Mouse (Mus musculus) neural tube, embryonic 11.5 days (tissue): ENCODE measurements around the gene Arsb. TPM values are rescaled to one million over a fixed set of nuclear protein-coding genes. Genes with fewer than 3 reads are reported as not detected.

Experiments
- ATAC-seq: fragments of 200-750 bp; cut with Nextera tagmentation; 2 replicates; pipeline ENCODE4 v1.8.0; 2017; ENCODE audit warnings: moderate number of reproducible peaks, mild to moderate bottlenecking, moderate TSS enrichment, moderate library complexity; ENCODE audit not compliant: insufficient read depth, low FRiP score, low TSS enrichment
- DNase-seq: peaks from one replicate; pipeline ENCODE4 v3.0.0-alpha.2; 2015; ENCODE audit warnings: low spot score
- H3K27ac ChIP-seq: fragments of 300-500 bp; sonication (generic); 2 replicates; pipeline ENCODE4 v1.5.1; 2014; ENCODE audit warnings: low read depth, mild to moderate bottlenecking, low read length
- H3K27me3 ChIP-seq: fragments of 300-500 bp; sonication (generic); 2 replicates; pipeline ENCODE4 v1.6.1; 2014; ENCODE audit warnings: mild to moderate bottlenecking, low read length, mixed read lengths; ENCODE audit not compliant: control insufficient read depth, insufficient read depth
- H3K36me3 ChIP-seq: fragments of 300-500 bp; sonication (generic); 2 replicates; pipeline ENCODE4 v1.6.1; 2014; ENCODE audit warnings: mild to moderate bottlenecking, low read length, moderate library complexity, mixed read lengths; ENCODE audit not compliant: control insufficient read depth, insufficient read depth
- H3K4me1 ChIP-seq: fragments of 300-500 bp; sonication (generic); 2 replicates; pipeline ENCODE4 v1.6.1; 2014; ENCODE audit warnings: low read length, mixed read lengths; ENCODE audit not compliant: control insufficient read depth, insufficient read depth
- H3K4me2 ChIP-seq: fragments of 300-500 bp; sonication (generic); 2 replicates; pipeline ENCODE4 v1.6.1; 2014; ENCODE audit warnings: low read depth, mild to moderate bottlenecking, moderate library complexity
- H3K4me3 ChIP-seq: fragments of 300-500 bp; sonication (generic); 2 replicates; pipeline ENCODE4 v1.5.1; 2014; ENCODE audit warnings: low read depth, low read length
- H3K9ac ChIP-seq: fragments of 300-500 bp; sonication (generic); 2 replicates; pipeline ENCODE4 v1.6.1; 2014; ENCODE audit warnings: mild to moderate bottlenecking, low read length
- H3K9me3 ChIP-seq: fragments of 300-500 bp; sonication (generic); 2 replicates; pipeline ENCODE4 v1.6.1; 2016; ENCODE audit warnings: low read length; ENCODE audit not compliant: control insufficient read depth
- WGBS: fragments of 180-500 bp; shearing (Covaris S2); extraction: QIAGEN DNeasy Blood & Tissue Kit; methylation state at CpG from one replicate; pipeline ENCODE4 v1.1.7; 2014; 5-methylcytosine and 5-hydroxymethylcytosine counted together
- polyA plus RNA-seq: library from polyadenylated mRNA; unstranded; fragments of >200 nt; fragmentation: Nextera tagmentation; extraction: Ambion mirVana; gene quantifications from 2 replicates; pipeline ENCODE4 v1.2.1, GENCODE M21; 2014

Arsb gene
- polyA plus RNA-seq, 1 experiment from 2014 or later: 7.3 TPM

DNA sequence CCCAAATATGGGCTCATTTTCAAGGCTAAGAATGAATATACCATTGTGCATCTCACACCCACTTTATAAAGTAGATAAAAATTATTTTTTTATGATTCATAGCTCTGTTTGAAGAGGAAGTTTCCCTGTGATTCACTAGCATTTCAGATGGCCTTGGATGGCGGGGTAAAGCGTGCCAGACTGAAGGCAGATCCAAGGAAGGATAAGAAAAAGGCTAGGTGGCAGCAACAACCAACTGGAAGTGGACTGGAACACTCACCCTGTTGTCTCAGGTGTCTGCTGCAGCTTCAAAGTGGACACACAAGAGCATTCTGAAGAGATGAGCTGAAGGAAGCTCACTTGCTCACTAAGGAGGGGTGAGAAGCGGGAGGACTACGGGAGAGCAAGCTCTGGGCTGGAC, 181.0 kb downstream of the Arsb start:
- no peaks in the 10 kb centered on the region for H3K9me3 ChIP-seq
- DNase-seq: no peak
- H3K27ac ChIP-seq: no peak overlapping the region
- H3K27me3 ChIP-seq: no peaks in the 10 kb centered on the region
- no peak for ATAC-seq
- no peaks in the 10 kb centered on the region for H3K4me1 ChIP-seq
- H3K36me3 ChIP-seq: no peaks in the 10 kb centered on the region
- no peak overlapping the region for H3K9ac ChIP-seq
- 96% methylated on average over 4 of the region's 4 CpGs for WGBS
- H3K4me3 ChIP-seq: no peak overlapping the region
- no peak overlapping the region for H3K4me2 ChIP-seq

- no peak overlapping the region for H3K4me2 ChIP-seq
- ATAC-seq: no peak
- no peak for DNase-seq
- no peaks in the 10 kb centered on the region for H3K36me3 ChIP-seq
- 88% methylated on average over 8 of the region's 8 CpGs for WGBS
- H3K27ac ChIP-seq: no peak overlapping the region
- no peaks in the 10 kb centered on the region for H3K4me1 ChIP-seq
- H3K9me3 ChIP-seq: no peaks in the 10 kb centered on the region
- no peak overlapping the region for H3K9ac ChIP-seq
- no peak overlapping the region for H3K4me3 ChIP-seq
- H3K27me3 ChIP-seq: no peaks in the 10 kb centered on the region
Measured at GRCm38 (mm10) chr13:93957907-93958306, 186.5 kb downstream of the Arsb start.

DNA sequence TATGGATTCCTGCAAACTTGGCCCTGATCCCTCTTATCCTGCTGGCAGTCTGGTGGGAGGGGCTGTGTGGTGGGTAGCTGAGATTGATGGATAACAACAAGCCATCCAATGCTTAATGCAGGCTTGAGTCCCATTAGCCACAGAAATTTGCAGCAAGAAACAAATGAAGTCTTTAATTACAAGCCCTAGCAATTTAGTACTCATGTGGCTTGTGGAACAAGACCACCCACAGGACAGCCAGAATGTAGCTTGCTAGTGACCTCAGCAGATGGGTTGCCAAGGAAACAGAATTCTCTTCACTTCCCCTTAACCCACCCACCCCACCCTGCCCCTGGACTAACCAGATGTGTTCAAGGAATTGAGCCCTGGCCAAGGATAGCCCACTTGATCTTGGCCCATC, 194.8 kb downstream of the Arsb start:
- no peak for DNase-seq

GRCm38 (mm10) chr13:93967138-93967537, 195.7 kb downstream of the Arsb start:
- Histone ChIP-seq H3K27me3 (no peaks in the 10 kb centered on the region), H3K4me1 (no peaks in the 10 kb centered on the region), H3K9me3 (no peaks in the 10 kb centered on the region), H3K4me3 (no peak overlapping the region), H3K4me2 (no peak overlapping the region), H3K9ac (no peak overlapping the region), H3K36me3 (no peaks in the 10 kb centered on the region), H3K27ac (no peak overlapping the region)
- WGBS: 55% methylated on average over 9 of the region's 9 CpGs
- DNase-seq: no peak
- no peak for ATAC-seq

More for the DNA sequence above, 194.8 kb downstream of the Arsb start:
- no peak for ATAC-seq
- Histone ChIP-seq H3K4me1 (no peaks in the 10 kb centered on the region), H3K27me3 (no peaks in the 10 kb centered on the region), H3K4me3 (no peak overlapping the region), H3K36me3 (no peaks in the 10 kb centered on the region), H3K4me2 (no peak overlapping the region), H3K9ac (no peak overlapping the region), H3K27ac (no peak overlapping the region), H3K9me3 (no peaks in the 10 kb centered on the region)

DNA sequence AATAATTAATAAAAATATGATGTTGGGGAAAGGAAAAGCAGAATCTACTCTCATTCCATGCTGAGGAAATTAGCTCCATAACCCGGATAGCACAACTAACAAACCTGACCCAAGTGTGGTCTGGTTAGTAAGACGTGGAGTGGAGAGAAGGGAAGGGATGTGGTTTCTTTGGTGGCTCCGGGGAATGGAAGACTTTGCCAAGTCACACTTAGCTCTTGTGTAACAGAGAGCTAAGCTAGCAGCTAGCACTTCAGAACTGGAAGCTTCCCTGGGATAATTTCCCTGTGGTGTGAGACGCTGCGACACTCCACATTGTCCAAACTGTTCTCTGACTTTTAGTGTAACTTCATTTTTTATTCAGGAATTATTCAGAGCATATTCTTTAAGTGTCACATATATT, 198.7 kb downstream of the Arsb start:
- H3K27me3 ChIP-seq: no peaks in the 10 kb centered on the region
- DNase-seq: no peak
- no peak overlapping the region for H3K27ac ChIP-seq
- no peak for ATAC-seq
- no peaks in the 10 kb centered on the region for H3K9me3 ChIP-seq
- H3K36me3 ChIP-seq: no peaks in the 10 kb centered on the region
- WGBS: 94% methylated on average over 5 of the region's 5 CpGs
- H3K4me1 ChIP-seq: no peaks in the 10 kb centered on the region
- H3K9ac ChIP-seq: no peak overlapping the region
- no peak overlapping the region for H3K4me2 ChIP-seq
- no peak overlapping the region for H3K4me3 ChIP-seq

DNA sequence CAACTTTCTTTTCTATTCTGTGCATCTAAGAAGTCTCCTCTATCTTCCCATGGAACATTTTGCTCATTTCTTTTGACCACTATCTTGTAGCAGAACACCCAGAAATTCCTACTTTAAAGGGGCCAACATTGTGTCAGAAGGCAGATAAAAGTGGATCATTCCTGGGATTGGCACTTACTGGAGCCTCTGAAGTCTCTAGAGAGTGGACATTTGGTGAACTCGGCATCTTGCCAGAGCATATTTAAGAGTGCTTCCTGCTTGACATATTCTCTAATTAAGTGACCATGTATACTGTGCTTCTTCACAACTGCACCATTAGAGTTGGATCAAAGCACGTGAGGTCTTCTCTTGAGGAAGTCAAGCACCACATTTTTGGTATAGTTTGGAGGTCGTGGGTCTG, 201.0 kb downstream of the Arsb start:
- no peak for ATAC-seq
- H3K36me3 ChIP-seq: no peaks in the 10 kb centered on the region
- 85% methylated on average over 3 of the region's 3 CpGs for WGBS

GRCm38 (mm10) chr13:93975668-93976067, 204.2 kb downstream of the Arsb start:
- H3K4me1 ChIP-seq: no peaks in the 10 kb centered on the region
- no peak overlapping the region for H3K4me2 ChIP-seq
- DNase-seq: no peak
- H3K36me3 ChIP-seq: no peaks in the 10 kb centered on the region
- H3K27ac ChIP-seq: no peak overlapping the region
- no peaks in the 10 kb centered on the region for H3K27me3 ChIP-seq
- H3K4me3 ChIP-seq: no peak overlapping the region
- H3K9me3 ChIP-seq: no peaks in the 10 kb centered on the region
- ATAC-seq: no peak
- 79% methylated on average over 5 of the region's 5 CpGs for WGBS
- no peak overlapping the region for H3K9ac ChIP-seq

More for the DNA sequence above, 201.0 kb downstream of the Arsb start:
- H3K27me3 ChIP-seq: no peaks in the 10 kb centered on the region
- no peak for DNase-seq
- no peak overlapping the region for H3K27ac ChIP-seq
- H3K4me2 ChIP-seq: no peak overlapping the region
- H3K4me1 ChIP-seq: no peaks in the 10 kb centered on the region
- H3K9me3 ChIP-seq: no peaks in the 10 kb centered on the region
- no peak overlapping the region for H3K4me3 ChIP-seq
- no peak overlapping the region for H3K9ac ChIP-seq

- Histone ChIP-seq H3K27ac (no peak overlapping the region), H3K36me3 (no peaks in the 10 kb centered on the region), H3K4me3 (no peak overlapping the region), H3K9me3 (no peaks in the 10 kb centered on the region), H3K4me2 (no peak overlapping the region), H3K4me1 (no peaks in the 10 kb centered on the region), H3K27me3 (no peaks in the 10 kb centered on the region), H3K9ac (no peak overlapping the region)
- ATAC-seq (no peak), DNase-seq (no peak)
- WGBS: 85% methylated on average over 8 of the region's 10 CpGs
Measured at GRCm38 (mm10) chr13:93976897-93977530, 205.6 kb downstream of the Arsb start.

DNA sequence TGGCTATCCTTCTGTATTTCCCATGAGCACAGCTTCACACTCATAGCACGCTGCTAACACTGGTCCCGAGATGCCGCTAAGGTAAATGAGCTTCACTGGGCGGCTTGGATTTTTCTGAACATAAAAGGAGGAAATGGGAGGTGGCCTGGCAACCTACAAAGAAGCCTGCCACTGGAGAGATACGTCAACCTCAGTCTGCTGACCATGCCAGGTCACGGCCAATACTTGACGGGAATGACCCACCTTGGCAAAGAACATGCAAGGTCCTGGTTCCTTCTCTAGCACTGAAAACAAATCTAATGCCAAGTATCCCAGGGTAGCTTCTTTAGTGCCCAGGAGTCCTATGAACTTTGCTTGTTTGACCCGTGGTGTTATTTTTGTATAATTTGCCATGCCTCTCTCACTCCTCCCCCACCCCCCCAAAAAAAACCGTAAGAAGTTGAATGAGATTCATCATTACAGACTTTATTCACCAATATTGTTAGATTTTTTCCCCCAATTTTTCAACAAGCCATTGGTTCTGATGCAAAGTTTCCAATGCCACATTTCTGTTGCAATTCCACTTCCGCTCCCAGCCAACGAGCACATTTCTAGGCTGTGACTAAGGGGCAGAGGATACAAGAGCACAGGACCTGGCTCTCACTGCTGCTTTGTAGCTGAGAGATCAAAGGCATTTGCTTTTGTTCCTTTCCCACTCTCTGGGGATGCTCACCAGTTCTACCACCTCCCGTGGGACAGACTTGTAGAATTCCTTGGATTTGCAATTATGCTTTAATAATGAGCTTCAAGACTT, 207.5 kb downstream of the Arsb start:
- DNase-seq (no peak), ATAC-seq (no peak)
- Histone ChIP-seq H3K4me1 (no peaks in the 10 kb centered on the region), H3K4me3 (no peak overlapping the region), H3K9me3 (no peaks in the 10 kb centered on the region), H3K9ac (no peak overlapping the region), H3K27ac (no peak overlapping the region), H3K4me2 (no peak overlapping the region), H3K27me3 (no peaks in the 10 kb centered on the region), H3K36me3 (no peaks in the 10 kb centered on the region)
- WGBS: 71% methylated on average over 12 of the region's 12 CpGs
